Mouse (Mus musculus) G1E (cell line): ENCODE measurements around the gene Chml.

Experiments
- CTCF ChIP-seq: IDR thresholded peaks from 2 replicates; pipeline ENCODE4 v1.5.1; 2012; ENCODE audit warnings: low read depth, low read length, inconsistent platforms, mixed read lengths
- GATA1 ChIP-seq: IDR thresholded peaks from 2 replicates; pipeline ENCODE4 v1.6.1; 2012; ENCODE audit warnings: borderline replicate concordance, low read length, inconsistent platforms, mixed read lengths
- GATA2 ChIP-seq: IDR thresholded peaks from 2 replicates; pipeline ENCODE4 v1.6.1; 2012; ENCODE audit warnings: low read depth, low read length, inconsistent platforms, borderline replicate concordance
- POLR2AphosphoS5 ChIP-seq: IDR thresholded peaks from 2 replicates; pipeline ENCODE4 v1.6.1; 2012; ENCODE audit warnings: low read depth, low read length, inconsistent platforms; ENCODE audit not compliant: insufficient replicate concordance
- TAL1 ChIP-seq: conservative IDR thresholded peaks from 2 replicates; pipeline ENCODE4 v1.6.1; 2012; ENCODE audit warnings: low read depth, low read length, inconsistent platforms, mixed read lengths

DNA sequence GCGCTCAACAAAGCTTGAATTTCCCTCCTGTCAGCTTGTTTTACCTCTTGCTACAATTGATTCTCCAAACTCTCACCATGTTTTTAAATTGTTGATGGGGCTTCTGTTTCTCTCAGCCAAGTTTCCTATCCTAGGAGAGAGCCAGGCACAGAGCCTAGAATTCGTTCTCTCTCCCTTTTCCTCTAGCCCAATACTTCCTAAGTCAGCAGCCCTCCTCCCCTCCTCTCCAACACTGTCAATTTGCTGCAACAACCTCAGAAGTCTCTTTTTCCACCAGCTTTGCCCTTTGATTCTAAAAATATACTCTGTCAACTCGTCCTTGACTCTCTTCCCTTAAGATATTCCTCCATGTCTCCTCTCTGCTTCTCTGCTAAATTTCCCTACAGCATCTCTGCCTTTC is 6.7 kb upstream of the Chml start:
- no peak for TF ChIP-seq GATA1
- TF ChIP-seq GATA2 = no peak
- TF ChIP-seq TAL1 = no peak
- no peak for TF ChIP-seq CTCF
- no peak for TF ChIP-seq POLR2AphosphoS5
